Mouse (Mus musculus) midbrain, embryonic 16.5 days (tissue): ENCODE results near the gene Cebpz. TPM values are rescaled to one million over a fixed set of nuclear protein-coding genes. Genes with fewer than 3 reads are reported as not detected.

Experiments
- ATAC-seq: fragments of 200-750 bp; cut with Nextera tagmentation; 2 replicates; pipeline ENCODE4 v1.8.0; 2017; ENCODE audit warnings: moderate TSS enrichment
- H3K27ac ChIP-seq: fragments of 300-500 bp; sonication (generic); 2 replicates; pipeline ENCODE4 v1.5.1; 2014; ENCODE audit warnings: mild to moderate bottlenecking, low read length, mixed read lengths
- H3K27me3 ChIP-seq: fragments of 300-500 bp; sonication (generic); 2 replicates; pipeline ENCODE4 v1.6.1; 2014; ENCODE audit warnings: low read depth, low read length, mixed read lengths; ENCODE audit not compliant: control insufficient read depth, insufficient read depth
- H3K36me3 ChIP-seq: fragments of 300-500 bp; sonication (generic); 2 replicates; pipeline ENCODE4 v1.6.1; 2014; ENCODE audit warnings: mild to moderate bottlenecking, low read length, moderate library complexity, mixed read lengths; ENCODE audit not compliant: control insufficient read depth, insufficient read depth
- H3K4me1 ChIP-seq: fragments of 300-500 bp; sonication (generic); 2 replicates; pipeline ENCODE4 v1.6.1; 2014; ENCODE audit warnings: mild to moderate bottlenecking, low read length, mixed read lengths; ENCODE audit not compliant: control insufficient read depth, insufficient read depth
- H3K4me2 ChIP-seq: fragments of 300-500 bp; sonication (generic); 2 replicates; pipeline ENCODE4 v1.6.1; 2014; ENCODE audit warnings: mild to moderate bottlenecking, low read length, mixed read lengths
- H3K4me3 ChIP-seq: fragments of 300-500 bp; sonication (generic); 2 replicates; pipeline ENCODE4 v1.5.1; 2014; ENCODE audit warnings: low read depth, mild to moderate bottlenecking, low read length, moderate library complexity, mixed read lengths
- H3K9ac ChIP-seq: fragments of 300-500 bp; sonication (generic); 2 replicates; pipeline ENCODE4 v1.6.1; 2014; ENCODE audit warnings: low read depth, low read length, mixed read lengths
- H3K9me3 ChIP-seq: fragments of 300-500 bp; sonication (generic); replicated peaks from 2 replicates; pipeline ENCODE4 v1.6.1; 2014; ENCODE audit warnings: mild to moderate bottlenecking, low read length, mixed read lengths; ENCODE audit not compliant: control insufficient read depth, poor library complexity, severe bottlenecking
- WGBS: fragments of 180-500 bp; shearing (Covaris S2); extraction: QIAGEN DNeasy Blood & Tissue Kit; methylation state at CpG from one replicate; pipeline ENCODE4 v1.1.7; 2014; 5-methylcytosine and 5-hydroxymethylcytosine counted together
- polyA plus RNA-seq: library from polyadenylated mRNA; unstranded; fragments of >200 nt; fragmentation: Nextera tagmentation; extraction: Ambion mirVana; gene quantifications from 2 replicates; pipeline ENCODE4 v1.2.1, GENCODE M21; 2015

The Cebpz gene
- polyA plus RNA-seq, 1 experiment from 2014 or later = 38.0 TPM

- Histone ChIP-seq H3K27me3 (no peaks in the 10 kb centered on the region), H3K9me3 (no peaks in the 10 kb centered on the region), H3K4me2 (no peak overlapping the region), H3K27ac (no peak overlapping the region), H3K36me3 (no peaks in the 10 kb centered on the region), H3K4me1 (no peaks in the 10 kb centered on the region), H3K4me3 (no peak overlapping the region), H3K9ac (no peak overlapping the region)
- WGBS = 89% methylated on average over 4 of the region's 4 CpGs
- ATAC-seq = no peak
These were observed 48.3 kb downstream of the Cebpz start for GRCm38 (mm10) chr17:78888554-78888953.

GRCm38 (mm10) chr17:78885286-78886065, 51.4 kb downstream of the Cebpz start:
- Histone ChIP-seq H3K27me3 (no peaks in the 10 kb centered on the region), H3K4me2 (no peak overlapping the region), H3K9me3 (no peaks in the 10 kb centered on the region), H3K4me3 (no peak overlapping the region), H3K4me1 (peaks cover 3% of the 10 kb centered on the region; the same call in 1 of the 2 replicates), H3K36me3 (no peaks in the 10 kb centered on the region), H3K9ac (no peak overlapping the region), H3K27ac (no peak overlapping the region)
- 84% methylated on average over 5 of the region's 5 CpGs for WGBS
- ATAC-seq = no peak

- no peak overlapping the region for H3K4me2 ChIP-seq
- WGBS = 94% methylated on average over 4 of the region's 4 CpGs
- no peak overlapping the region for H3K9ac ChIP-seq
- no peak for ATAC-seq
- no peak overlapping the region for H3K27ac ChIP-seq
- H3K4me3 ChIP-seq = no peak overlapping the region
- H3K9me3 ChIP-seq = no peaks in the 10 kb centered on the region
- H3K4me1 ChIP-seq = peaks cover 3% of the 10 kb centered on the region; the same call in 1 of the 2 replicates
- no peaks in the 10 kb centered on the region for H3K27me3 ChIP-seq
- H3K36me3 ChIP-seq = no peaks in the 10 kb centered on the region
These were observed 53.6 kb downstream of the Cebpz start for GRCm38 (mm10) chr17:78883291-78883690.

GRCm38 (mm10) chr17:78882401-78883112, 54.3 kb downstream of the Cebpz start, which contains the start of gene Eif2ak2:
Eif2ak2 (minus strand) TSS chr17:78882573.
- Histone ChIP-seq H3K9me3 (no peaks in the 10 kb centered on the region), H3K4me3 (peak within 1 kb of the TSS; percentile 41), H3K4me1 (peaks cover 3% of the 10 kb centered on the region; the same call in 1 of the 2 replicates), H3K9ac (peak within 1 kb of the TSS; percentile 51), H3K27ac (no peak within 1 kb of the TSS), H3K36me3 (no peaks in the 10 kb centered on the region), H3K4me2 (peak within 1 kb of the TSS; percentile 81), H3K27me3 (no peaks in the 10 kb centered on the region)
- 3% methylated on average over 28 of the region's 28 CpGs for WGBS
- peak; percentile 87 for ATAC-seq

DNA sequence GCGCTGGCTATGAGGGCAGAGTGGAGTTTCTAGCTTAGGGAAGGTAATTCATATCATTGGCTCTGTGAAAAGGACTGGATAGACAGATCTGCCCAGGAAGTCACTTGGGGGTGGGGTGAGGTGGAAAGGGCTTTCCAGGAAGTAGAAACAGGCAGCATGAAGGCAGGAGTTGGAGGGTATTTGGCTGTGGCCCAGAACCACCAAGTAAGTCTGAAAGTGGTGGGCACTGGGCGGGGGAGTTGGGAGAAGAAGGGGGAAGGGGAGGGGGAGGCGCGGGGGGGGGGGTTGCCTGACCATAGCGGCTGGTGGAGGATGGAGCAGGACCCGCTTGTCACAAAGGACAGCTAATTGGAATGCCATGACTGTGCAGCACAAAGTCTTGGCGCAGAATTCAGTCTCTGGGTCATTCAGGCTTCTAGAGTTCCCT, 55.0 kb downstream of the Cebpz start:
- no peaks in the 10 kb centered on the region for H3K9me3 ChIP-seq
- 11% methylated on average over 5 of the region's 7 CpGs for WGBS
- peaks cover 3% of the 10 kb centered on the region; the same call in 1 of the 2 replicates for H3K4me1 ChIP-seq
- peak overlapping the region; percentile 81 for H3K4me2 ChIP-seq
- H3K27me3 ChIP-seq = no peaks in the 10 kb centered on the region
- no peaks in the 10 kb centered on the region for H3K36me3 ChIP-seq
- peak overlapping the region; percentile 51 for H3K9ac ChIP-seq
- peak; percentile 75 for ATAC-seq
- peak overlapping the region; percentile 41 for H3K4me3 ChIP-seq
- no peak overlapping the region for H3K27ac ChIP-seq

- Histone ChIP-seq H3K9ac (no peak overlapping the region), H3K27ac (no peak overlapping the region), H3K27me3 (no peaks in the 10 kb centered on the region), H3K36me3 (no peaks in the 10 kb centered on the region), H3K4me1 (no peaks in the 10 kb centered on the region), H3K9me3 (no peaks in the 10 kb centered on the region), H3K4me3 (no peak overlapping the region), H3K4me2 (no peak overlapping the region)
- no peak for ATAC-seq
- 85% methylated on average over 6 of the region's 6 CpGs for WGBS
These were observed 63.0 kb downstream of the Cebpz start for GRCm38 (mm10) chr17:78873886-78874285.

Other genes with a start within 250 kb of the Cebpz start
- gene Strn, start 199.9 kb downstream of the Cebpz start, polyA plus RNA-seq = 5.9 and 6.3 TPM in 2 replicates
- 20.5 and 23.2 TPM in 2 replicates for gene Heatr5b, start 101.7 kb downstream of the Cebpz start, polyA plus RNA-seq
- 50.9 and 51.6 TPM in 2 replicates for gene Gpatch11, start 101.5 kb downstream of the Cebpz start, polyA plus RNA-seq
- 2.0 and 2.4 TPM in 2 replicates for gene Eif2ak2, start 54.5 kb downstream of the Cebpz start, polyA plus RNA-seq
- 0.16 and 0.27 TPM in 2 replicates for gene Sult6b1, start 30.1 kb downstream of the Cebpz start, polyA plus RNA-seq
- 105 and 113 TPM in 2 replicates for gene Cebpzos, start 20.6 kb downstream of the Cebpz start, polyA plus RNA-seq
- gene Ndufaf7, start 70 bp upstream of the Cebpz start, polyA plus RNA-seq = 66.3 and 68.0 TPM in 2 replicates
- gene Prkd3, start 83.8 kb upstream of the Cebpz start, polyA plus RNA-seq = 9.8 and 10.3 TPM in 2 replicates
- gene Qpct, start 114.8 kb upstream of the Cebpz start, polyA plus RNA-seq = 27.3 and 28.8 TPM in 2 replicates